ENCODE assay signal across 16 mouse cellular contexts in genomic region chr3:60645531-60645930, GRCm38 (mm10).
DNase-seq lines count a peak whose midpoint lies in the region; ATAC-seq and TF ChIP-seq lines count a peak whose summit lies in the region.
"Had no signal": no experiment of that assay in that cellular context is flagged by ENCODE, and none has a peak within 500 bp of the region (broad histone marks: within the 10 kb centered on the region; RNA-seq: fewer than 3 reads in every experiment).

No protein-coding gene starts in this region.

- H3K4me3 ChIP-seq in forebrain, embryonic 15.5 days = no peak overlapping the region
- H3K4me3 ChIP-seq in forebrain, embryonic 12.5 days (replicated peaks) = no peak overlapping the region
- no peak overlapping the region for H3K4me3 ChIP-seq in forebrain, postnatal 0 days (ENCODE audit: low read depth, low read length)
- no peak overlapping the region for H3K4me3 ChIP-seq in forebrain, embryonic 10.5 days
- H3K4me3 ChIP-seq: embryonic facial prominence, embryonic 10.5 days; embryonic facial prominence, embryonic 12.5 days had no signal

- peak; percentile 69; the same call in 1 of the 2 replicates for ATAC-seq in forebrain, embryonic 15.5 days (replicated peaks)
- no peak for ATAC-seq in forebrain, embryonic 12.5 days (ENCODE audit: low FRiP score)
- ATAC-seq in forebrain, postnatal 0 days = peak; percentile 65

- no peaks in the 10 kb centered on the region for H3K4me1 ChIP-seq in forebrain, embryonic 15.5 days
- no peaks in the 10 kb centered on the region for H3K4me1 ChIP-seq in forebrain, embryonic 12.5 days
- no peaks in the 10 kb centered on the region for H3K4me1 ChIP-seq in forebrain, postnatal 0 days (ENCODE audit: insufficient read depth)
- H3K4me1 ChIP-seq in forebrain, embryonic 10.5 days = no peaks in the 10 kb centered on the region
- H3K4me1 ChIP-seq: embryonic facial prominence, embryonic 10.5 days; embryonic facial prominence, embryonic 12.5 days had no signal

- no peak overlapping the region for H3K27ac ChIP-seq in forebrain, embryonic 15.5 days (replicated peaks)
- no peak overlapping the region for H3K27ac ChIP-seq in forebrain, embryonic 12.5 days
- no peak overlapping the region for H3K27ac ChIP-seq in forebrain, postnatal 0 days (ENCODE audit: low read depth, low read length)
- H3K27ac ChIP-seq in forebrain, embryonic 10.5 days = no peak overlapping the region
- H3K27ac ChIP-seq: embryonic facial prominence, embryonic 10.5 days; embryonic facial prominence, embryonic 12.5 days had no signal

- WGBS in forebrain, embryonic 15.5 days = 80% methylated on average over 1 of the region's 1 CpGs
- 74% methylated on average over 1 of the region's 1 CpGs for WGBS in forebrain, embryonic 12.5 days
- WGBS in forebrain, postnatal 0 days = 61% methylated on average over 1 of the region's 1 CpGs
- 82% methylated on average over 1 of the region's 1 CpGs for WGBS in forebrain, embryonic 10.5 days

- no peaks in the 10 kb centered on the region for H3K27me3 ChIP-seq in forebrain, embryonic 15.5 days
- H3K27me3 ChIP-seq in forebrain, embryonic 12.5 days = no peaks in the 10 kb centered on the region
- no peaks in the 10 kb centered on the region for H3K27me3 ChIP-seq in forebrain, postnatal 0 days (ENCODE audit: insufficient read depth, low read length)
- H3K27me3 ChIP-seq in forebrain, embryonic 10.5 days (ENCODE audit: poor library complexity, severe bottlenecking) = no peaks in the 10 kb centered on the region
- H3K27me3 ChIP-seq: embryonic facial prominence, embryonic 12.5 days had no signal

- DNase-seq in forebrain, postnatal 0 days = peak; percentile 17
- DNase-seq in forebrain, embryonic 10.5 days (ENCODE audit: extremely low spot score, low spot score) = no peak
- DNase-seq in brain, embryonic 18.5 days (ENCODE audit: low read depth, low spot score) = peak; percentile 39
- no peak for DNase-seq in lung, adult 18-20 months
- DNase-seq: adrenal gland, adult 2 months; adrenal gland, postnatal 10 days; adrenal gland, postnatal 25 days; cerebellum, adult 11-12 months; cerebellum, adult 2 months; cerebellum, adult 9-10 months; cerebellum, postnatal 10 days; cerebellum, postnatal 25 days had no signal

- no peak for TF ChIP-seq CTCF in forebrain, postnatal 0 days (IDR thresholded peaks at IDR 0.05; ENCODE audit: low read depth)

- H3K9ac ChIP-seq in forebrain, embryonic 15.5 days (replicated peaks) = no peak overlapping the region
- H3K9ac ChIP-seq in forebrain, embryonic 12.5 days = no peak overlapping the region
- H3K9ac ChIP-seq in forebrain, postnatal 0 days = no peak overlapping the region
- H3K9ac ChIP-seq: embryonic facial prominence, embryonic 12.5 days had no signal

- H3K36me3 ChIP-seq in forebrain, embryonic 15.5 days = no peaks in the 10 kb centered on the region
- no peaks in the 10 kb centered on the region for H3K36me3 ChIP-seq in forebrain, embryonic 12.5 days (replicated peaks)
- no peaks in the 10 kb centered on the region for H3K36me3 ChIP-seq in forebrain, postnatal 0 days (ENCODE audit: insufficient read depth)
- H3K36me3 ChIP-seq in forebrain, embryonic 10.5 days (replicated peaks) = no peaks in the 10 kb centered on the region
- H3K36me3 ChIP-seq: embryonic facial prominence, embryonic 10.5 days; embryonic facial prominence, embryonic 12.5 days had no signal

- H3K4me2 ChIP-seq in forebrain, embryonic 15.5 days (replicated peaks) = no peak overlapping the region
- no peak overlapping the region for H3K4me2 ChIP-seq in forebrain, embryonic 12.5 days
- no peak overlapping the region for H3K4me2 ChIP-seq in forebrain, postnatal 0 days (ENCODE audit: low read depth)
- H3K4me2 ChIP-seq: embryonic facial prominence, embryonic 12.5 days had no signal

- no peaks in the 10 kb centered on the region for H3K9me3 ChIP-seq in forebrain, embryonic 15.5 days
- no peaks in the 10 kb centered on the region for H3K9me3 ChIP-seq in forebrain, embryonic 12.5 days
- H3K9me3 ChIP-seq in forebrain, postnatal 0 days (ENCODE audit: low read length) = no peaks in the 10 kb centered on the region
- H3K9me3 ChIP-seq in forebrain, embryonic 10.5 days = no peaks in the 10 kb centered on the region
- H3K9me3 ChIP-seq: embryonic facial prominence, embryonic 10.5 days; embryonic facial prominence, embryonic 12.5 days had no signal

Comparison
In these comparisons a context has a peak if more than half of its experiments do, and no peak if none do; other contexts are left out.
1. DNase-seq: peak in forebrain, postnatal 0 days (single experiment) and brain, embryonic 18.5 days (single experiment); none in forebrain, embryonic 10.5 days (single experiment) and lung, adult 18-20 months (0 of 2).